Mouse (Mus musculus): ENCODE data around the gene Asb18. TPM values are rescaled to one million over a fixed set of nuclear protein-coding genes. Genes with fewer than 3 reads are reported as not detected.

The Asb18 gene
- under 1 TPM in 1 of 2 experiments, not detected in 1; 0.18 TPM for total RNA-seq (2023)

DNA sequence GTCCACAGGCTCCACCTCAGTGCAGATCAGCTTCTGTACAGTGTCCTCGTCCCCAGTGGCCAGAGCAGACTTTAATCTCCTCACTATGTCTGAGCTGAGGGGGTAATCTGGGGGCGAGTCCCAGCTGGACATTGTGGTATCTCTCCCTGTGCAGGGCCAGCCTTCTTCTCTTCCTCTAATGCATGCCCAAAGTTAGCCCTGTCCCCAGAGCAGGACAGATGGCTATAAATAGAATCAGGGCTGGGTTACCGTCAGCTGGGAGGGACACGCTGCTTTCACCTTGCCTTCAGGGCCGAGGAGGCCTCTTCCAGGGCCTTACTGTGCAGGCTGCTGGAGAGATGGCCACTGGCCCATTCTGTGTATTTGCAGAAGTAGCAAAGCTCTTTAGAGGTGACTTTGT is at the start of gene Asb18:
Asb18 (minus strand) TSS at position 221 of the 400 bp plus-strand sequence.

DNA sequence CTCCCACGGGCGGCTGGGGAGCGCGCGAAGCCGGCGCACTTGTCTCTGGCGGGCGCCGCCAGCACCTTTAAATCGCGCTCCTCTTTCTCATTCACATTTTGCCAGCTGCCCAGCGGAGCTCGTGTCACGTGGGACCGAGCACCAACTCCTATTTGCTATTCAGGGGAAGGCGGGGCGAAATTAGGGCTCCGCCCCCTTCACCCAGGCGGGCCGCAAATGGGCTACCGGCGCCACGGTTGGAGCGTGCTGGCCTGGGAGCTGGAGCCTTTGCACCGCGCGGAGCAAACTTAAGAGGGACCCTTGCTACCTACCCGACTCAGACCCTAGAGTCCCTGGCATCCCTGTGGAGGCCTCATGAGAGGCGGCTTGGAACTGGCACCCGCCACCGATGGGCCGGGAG is 83.3 kb downstream of the Asb18 start, which contains the start of gene Gbx2:
Gbx2 (minus strand) TSS at position 60 of the 400 bp plus-strand sequence.

Other genes starting within 250 kb of the Asb18 start
- not detected for gene Gbx2, start 83.5 kb downstream of the Asb18 start, total RNA-seq (2023)
- not detected for gene Iqca, start 138.7 kb upstream of the Asb18 start, total RNA-seq (2023)
- gene Ackr3, start 189.3 kb upstream of the Asb18 start, total RNA-seq (2023), result not detected